Mouse (Mus musculus): ENCODE data around the gene Olfr1458.

DNA sequence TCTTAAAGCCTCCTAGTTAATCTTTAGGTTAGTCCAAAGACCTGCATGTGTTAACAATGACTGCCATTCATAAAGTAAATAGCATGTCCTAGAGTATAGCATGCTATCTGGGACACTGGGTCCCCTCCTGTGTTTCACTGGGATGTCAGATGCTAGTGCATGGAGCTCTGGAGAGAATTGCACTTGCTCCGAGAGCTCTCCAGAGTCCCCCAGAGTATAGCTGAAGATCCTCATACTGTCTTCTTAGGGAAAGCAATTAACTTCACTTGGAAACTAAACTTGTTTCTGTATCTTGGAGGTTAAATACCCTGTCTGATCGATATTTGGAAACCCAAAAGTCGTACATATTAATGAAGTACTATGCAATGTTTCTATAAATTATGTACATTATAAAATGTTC lies at the start of gene Olfr1458:
- TF ChIP-seq CTCF (IDR thresholded peaks at IDR 0.05; ENCODE audit: low read depth): no peak
- no peak for TF ChIP-seq EP300 (IDR thresholded peaks at IDR 0.05; ENCODE audit: low read depth)
